ENCODE assay signal across 8 mouse cellular contexts in genomic region chr9:32540406-32541222, GRCm38 (mm10). TPM values are rescaled to one million over a fixed set of nuclear protein-coding genes. Genes with fewer than 3 reads are reported as not detected.
A peak's percentile ranks its signal among the peaks of the same experiment; 100 is the strongest.
DNase-seq lines count a peak whose midpoint lies in the region; ATAC-seq lines count a peak whose summit lies in the region.

No protein-coding gene starts in this region.

- peaks cover 6% of the 10 kb centered on the region; the same call in 1 of the 2 replicates for H3K4me1 ChIP-seq in brown adipose tissue, adult 24 weeks (ENCODE audit: control insufficient read depth, insufficient read depth, insufficient read length, low read length)
- H3K4me1 ChIP-seq in heart, embryonic 13.5 days: peaks cover 61% of the 10 kb centered on the region
- H3K4me1 ChIP-seq in midbrain, embryonic 11.5 days (ENCODE audit: control insufficient read depth, insufficient read depth, low read length): peaks cover 35% of the 10 kb centered on the region

- WGBS in heart, embryonic 13.5 days: 1% methylated on average over 68 of the region's 70 CpGs
- WGBS in midbrain, embryonic 11.5 days: under 1% methylated on average over 67 of the region's 70 CpGs

- no peaks in the 10 kb centered on the region for H3K36me3 ChIP-seq in heart, embryonic 13.5 days
- no peaks in the 10 kb centered on the region for H3K36me3 ChIP-seq in midbrain, embryonic 11.5 days (ENCODE audit: control insufficient read depth, insufficient read depth, low read length)

- peak overlapping the region; percentile 95 for H3K4me3 ChIP-seq in brown adipose tissue, adult 24 weeks (ENCODE audit: insufficient read depth, low read depth, low read length)
- peak overlapping the region; percentile 86 for H3K4me3 ChIP-seq in heart, embryonic 13.5 days
- H3K4me3 ChIP-seq in midbrain, embryonic 11.5 days (ENCODE audit: low read depth, low read length): peak overlapping the region; percentile 58

- ATAC-seq in heart, embryonic 13.5 days (ENCODE audit: extremely low read depth, insufficient number of reproducible peaks, low FRiP score, low TSS enrichment): no peak
- peak; percentile 67 for ATAC-seq in midbrain, embryonic 11.5 days (ENCODE audit: low FRiP score)

- peak overlapping the region; percentile 100 for H3K27ac ChIP-seq in brown adipose tissue, adult 24 weeks (replicated peaks; ENCODE audit: low read depth, low read length)
- H3K27ac ChIP-seq in heart, embryonic 13.5 days (replicated peaks): peak overlapping the region; percentile 91
- peak overlapping the region; percentile 48; the same call in 1 of the 2 replicates for H3K27ac ChIP-seq in midbrain, embryonic 11.5 days (ENCODE audit: low read depth, low read length)

- H3K9ac ChIP-seq in heart, embryonic 13.5 days: peak overlapping the region; percentile 95
- H3K9ac ChIP-seq in midbrain, embryonic 11.5 days (ENCODE audit: low read length): peak overlapping the region; percentile 65

- peak; percentile 46 for DNase-seq in ovary, postnatal 36 days (ENCODE audit: low spot score)
- DNase-seq in ovary, postnatal 10 days (ENCODE audit: low spot score): no peak
- peak; percentile 32 to 51 for DNase-seq in kidney, postnatal 25 days
- DNase-seq in midbrain, embryonic 11.5 days (ENCODE audit: low spot score, missing footprints): peak; percentile 97
- peak; percentile 37 for DNase-seq in thymus, postnatal 0 days (ENCODE audit: low spot score)
- no peak for DNase-seq in cerebellum, postnatal 36 days

- no peaks in the 10 kb centered on the region for H3K9me3 ChIP-seq in heart, embryonic 13.5 days
- H3K9me3 ChIP-seq in midbrain, embryonic 11.5 days (ENCODE audit: control insufficient read depth, low read length): no peaks in the 10 kb centered on the region

- H3K4me2 ChIP-seq in heart, embryonic 13.5 days: peak overlapping the region; percentile 97
- peak overlapping the region; percentile 99 for H3K4me2 ChIP-seq in midbrain, embryonic 11.5 days

- H3K27me3 ChIP-seq in heart, embryonic 13.5 days (replicated peaks): peaks cover 62% of the 10 kb centered on the region
- H3K27me3 ChIP-seq in midbrain, embryonic 11.5 days (ENCODE audit: control insufficient read depth, insufficient read depth, low read length): peaks cover 58% of the 10 kb centered on the region

RNA-seq across cellular contexts. Expression of gene Fli1, which starts 2.0 kb away (rescaled TPM):
- 11.7 and 19.1 TPM in 2 replicates for polyA plus RNA-seq in brown adipose tissue, adult 24 weeks (2012; ENCODE audit: insufficient read depth, insufficient read length, missing spikeins)
- 18.3 and 18.6 TPM in 2 replicates for polyA plus RNA-seq in heart, embryonic 13.5 days (2015; fragmentation: Nextera tagmentation; extraction: Ambion mirVana)
- polyA plus RNA-seq in midbrain, embryonic 11.5 days (2014; fragmentation: Nextera tagmentation; extraction: Ambion mirVana): 12.6 and 12.8 TPM in 2 replicates
- 50.6 and 53.5 TPM in 2 replicates for polyA plus RNA-seq in thymus, postnatal 0 days (2015; fragmentation: Nextera tagmentation; extraction: Ambion mirVana)

Comparison
In these comparisons a context has a peak if more than half of its experiments do, and no peak if none do; other contexts are left out.
1. DNase-seq: peak in ovary, postnatal 36 days (single experiment), kidney, postnatal 25 days (2 of 2), midbrain, embryonic 11.5 days (single experiment) and thymus, postnatal 0 days (single experiment); none in ovary, postnatal 10 days (single experiment) and cerebellum, postnatal 36 days (0 of 2).
2. H3K27ac ChIP-seq: peak in every context shown above with its lines; median percentile 100 in brown adipose tissue, adult 24 weeks; 91 in heart, embryonic 13.5 days; 48 in midbrain, embryonic 11.5 days.
3. Peak in every context shown above with its lines, with median percentiles within 50 percentile points of each other: H3K4me3 ChIP-seq.